Mouse (Mus musculus): ENCODE measurements around the gene Sppl2a. TPM values are rescaled to one million over a fixed set of nuclear protein-coding genes. Genes with fewer than 3 reads are reported as not detected.
"Not testable (repeated sequence)": the region's sequence is repeated elsewhere in the genome, so short reads cannot be mapped to it uniquely, and the experiment has no call there.

Sppl2a gene
- polyA plus RNA-seq, 1 experiment from 2014 or later = 53.4 TPM

GRCm38 (mm10) chr2:126887141-126887540 is 45.9 kb downstream of the Sppl2a start:
- Histone ChIP-seq H3K9ac (no peak overlapping the region), H3K27me3 (replicated peaks) (no peaks in the 10 kb centered on the region), H3K4me2 (replicated peaks) (no peak overlapping the region), H3K4me1 (replicated peaks) (no peaks in the 10 kb centered on the region), H3K27ac (no peak overlapping the region), H3K36me3 (no peaks in the 10 kb centered on the region), H3K4me3 (replicated peaks) (no peak overlapping the region), H3K9me3 (no peaks in the 10 kb centered on the region)
- no peak for ATAC-seq
- WGBS = 34% methylated on average over 3 of the region's 3 CpGs

GRCm38 (mm10) chr2:126885871-126886270 is 47.2 kb downstream of the Sppl2a start:
- H3K9ac ChIP-seq = no peak overlapping the region
- no peaks in the 10 kb centered on the region for H3K27me3 ChIP-seq (replicated peaks)
- H3K4me2 ChIP-seq (replicated peaks) = no peak overlapping the region
- no peak overlapping the region for H3K4me3 ChIP-seq (replicated peaks)
- H3K27ac ChIP-seq = no peak overlapping the region
- no peaks in the 10 kb centered on the region for H3K9me3 ChIP-seq
- H3K4me1 ChIP-seq (replicated peaks) = no peaks in the 10 kb centered on the region
- no peaks in the 10 kb centered on the region for H3K36me3 ChIP-seq
- 69% methylated on average over 2 of the region's 2 CpGs for WGBS
- no peak for ATAC-seq

- H3K9me3 ChIP-seq; ATAC-seq; H3K9ac ChIP-seq; H3K4me1 ChIP-seq (replicated peaks); H3K4me3 ChIP-seq (replicated peaks); H3K27ac ChIP-seq; H3K36me3 ChIP-seq; H3K27me3 ChIP-seq (replicated peaks); H3K4me2 ChIP-seq (replicated peaks): not testable (repeated sequence)
- 63% methylated on average over 2 of the region's 2 CpGs for WGBS
Observed at GRCm38 (mm10) chr2:126882711-126883110, 50.3 kb downstream of the Sppl2a start.

- Histone ChIP-seq H3K27ac (no peak overlapping the region), H3K4me2 (replicated peaks) (no peak overlapping the region), H3K9ac (no peak overlapping the region), H3K4me3 (replicated peaks) (no peak overlapping the region), H3K4me1 (replicated peaks) (0 out of 2 replicates have a peak, but pooled peaks cover 3% of the 10 kb centered on the region), H3K9me3 (no peaks in the 10 kb centered on the region), H3K36me3 (no peaks in the 10 kb centered on the region), H3K27me3 (replicated peaks) (no peaks in the 10 kb centered on the region)
- 90% methylated on average over 1 of the region's 1 CpGs for WGBS
- no peak for ATAC-seq
Observed at GRCm38 (mm10) chr2:126877991-126878390, 55.0 kb downstream of the Sppl2a start.

DNA sequence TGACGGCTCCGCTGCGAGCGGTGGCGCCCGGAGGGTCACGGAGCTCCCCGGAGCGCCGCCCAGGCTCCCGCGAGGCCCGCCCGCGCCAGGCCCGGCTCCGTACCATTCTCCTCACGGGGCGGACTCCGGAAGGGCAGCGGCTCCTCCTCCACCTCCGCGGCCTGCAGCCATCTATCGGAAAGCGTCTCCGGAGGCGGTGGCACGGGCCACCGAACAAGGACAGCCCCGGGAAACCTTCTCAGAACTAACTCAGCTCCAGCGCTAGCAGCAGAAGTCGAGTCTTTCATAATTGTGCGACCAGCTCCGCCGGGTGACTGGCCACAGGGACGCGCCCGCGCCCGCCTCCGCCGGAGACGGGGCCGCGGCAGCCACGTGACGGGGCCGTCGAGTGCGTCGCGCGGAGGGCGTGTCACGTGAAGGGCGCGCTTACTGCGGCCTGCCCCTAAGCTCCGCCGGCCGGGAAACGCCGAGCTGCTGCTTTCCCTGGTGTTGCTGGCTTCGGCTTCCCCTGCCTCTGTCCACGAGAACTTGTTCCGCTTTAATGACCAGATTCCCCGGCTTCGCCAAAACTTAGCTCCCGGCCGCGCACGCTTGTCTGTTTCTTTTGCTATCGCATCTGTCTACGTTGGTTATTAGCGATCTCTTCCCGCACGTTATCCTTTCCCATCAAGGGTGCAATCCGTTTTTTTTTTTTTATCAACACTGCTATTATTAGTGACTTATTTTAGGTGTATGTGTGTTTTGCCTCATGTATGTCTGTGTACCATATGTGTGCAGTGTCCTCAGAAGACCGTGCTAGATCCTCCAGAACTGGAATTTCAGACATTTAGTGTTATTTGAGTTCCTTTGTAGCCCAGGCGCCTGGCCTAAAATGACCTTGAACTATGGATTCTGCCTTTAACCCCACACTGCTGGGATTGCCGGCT is 56.9 kb downstream of the Sppl2a start, which contains the start of gene Trpm7:
TSS of gene Trpm7 (minus strand) at position 360 of the 926 bp plus-strand sequence.
- ATAC-seq = peak; percentile 99
- H3K4me2 ChIP-seq (replicated peaks) = peak within 1 kb of the TSS; percentile 63
- peak within 1 kb of the TSS; percentile 86 for H3K9ac ChIP-seq
- H3K4me3 ChIP-seq (replicated peaks) = peak within 1 kb of the TSS; percentile 63
- no peaks in the 10 kb centered on the region for H3K9me3 ChIP-seq
- H3K36me3 ChIP-seq = no peaks in the 10 kb centered on the region
- H3K27ac ChIP-seq = peak within 1 kb of the TSS; percentile 96
- under 1% methylated on average over 80 of the region's 81 CpGs for WGBS
- 0 out of 2 replicates have a peak, but pooled peaks cover 3% of the 10 kb centered on the region for H3K4me1 ChIP-seq (replicated peaks)
- no peaks in the 10 kb centered on the region for H3K27me3 ChIP-seq (replicated peaks)

- H3K4me3 ChIP-seq (replicated peaks) = peak overlapping the region; percentile 63
- ATAC-seq = peak; percentile 67
- H3K27me3 ChIP-seq (replicated peaks) = no peaks in the 10 kb centered on the region
- 0 out of 2 replicates have a peak, but pooled peaks cover 3% of the 10 kb centered on the region for H3K4me1 ChIP-seq (replicated peaks)
- WGBS = under 1% methylated on average over 18 of the region's 18 CpGs
- no peaks in the 10 kb centered on the region for H3K9me3 ChIP-seq
- H3K9ac ChIP-seq = peak overlapping the region; percentile 86
- peak overlapping the region; percentile 63 for H3K4me2 ChIP-seq (replicated peaks)
- no peaks in the 10 kb centered on the region for H3K36me3 ChIP-seq
- peak overlapping the region; percentile 96 for H3K27ac ChIP-seq
Observed at GRCm38 (mm10) chr2:126875516-126875835, 57.6 kb downstream of the Sppl2a start.

DNA sequence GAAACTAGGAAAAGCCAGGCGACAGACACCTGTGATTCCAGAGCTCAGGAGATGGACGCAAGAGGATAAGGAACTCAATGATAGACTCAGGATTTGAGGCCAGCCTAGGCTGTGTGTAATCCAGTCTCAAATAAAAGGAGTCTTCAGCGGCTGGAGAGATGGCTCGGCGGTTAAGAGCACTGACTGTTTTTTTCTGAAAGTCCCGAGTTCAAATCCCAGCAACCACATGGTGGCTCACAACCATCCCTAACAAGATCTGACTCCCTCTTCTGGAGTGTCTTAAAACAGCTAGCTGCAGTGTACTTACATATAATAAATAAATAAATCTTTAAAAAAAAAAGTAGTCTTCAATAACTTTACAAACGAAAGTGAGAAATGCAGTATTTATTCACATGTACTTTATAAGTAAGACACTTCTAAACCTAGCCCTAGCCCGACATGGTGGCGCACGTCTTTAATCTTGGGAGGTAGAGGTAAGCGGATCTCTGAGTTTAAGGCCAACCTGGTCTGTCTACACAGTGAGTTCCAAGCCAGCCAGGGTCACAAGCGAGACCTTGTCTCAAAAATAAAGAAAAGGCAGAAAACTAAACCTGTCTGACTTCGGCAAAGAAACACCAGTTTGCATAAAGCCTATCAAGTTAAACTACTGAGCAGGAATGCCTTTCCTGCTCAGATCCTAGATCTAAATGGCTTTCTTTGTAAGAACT is 58.1 kb downstream of the Sppl2a start:
- Histone ChIP-seq H3K9me3 (no peaks in the 10 kb centered on the region), H3K36me3 (no peaks in the 10 kb centered on the region), H3K9ac (peak overlapping the region; percentile 86), H3K27ac (peak overlapping the region; percentile 96), H3K4me2 (replicated peaks) (peak overlapping the region; percentile 63), H3K4me1 (replicated peaks) (0 out of 2 replicates have a peak, but pooled peaks cover 3% of the 10 kb centered on the region), H3K4me3 (replicated peaks) (peak overlapping the region; percentile 63), H3K27me3 (replicated peaks) (no peaks in the 10 kb centered on the region)
- WGBS = 23% methylated on average over 13 of the region's 13 CpGs
- ATAC-seq = no peak

- Histone ChIP-seq H3K27ac (no peak overlapping the region), H3K9me3 (no peaks in the 10 kb centered on the region), H3K4me3 (replicated peaks) (no peak overlapping the region), H3K27me3 (replicated peaks) (no peaks in the 10 kb centered on the region), H3K36me3 (no peaks in the 10 kb centered on the region), H3K4me2 (replicated peaks) (no peak overlapping the region), H3K4me1 (replicated peaks) (0 out of 2 replicates have a peak, but pooled peaks cover 4% of the 10 kb centered on the region), H3K9ac (no peak overlapping the region)
- ATAC-seq = peak; percentile 91
- 80% methylated on average over 1 of the region's 1 CpGs for WGBS
Observed at GRCm38 (mm10) chr2:126866301-126866700, 66.7 kb downstream of the Sppl2a start.

- 73% methylated on average over 10 of the region's 10 CpGs for WGBS
- no peak overlapping the region for H3K27ac ChIP-seq
- no peaks in the 10 kb centered on the region for H3K9me3 ChIP-seq
- no peaks in the 10 kb centered on the region for H3K36me3 ChIP-seq
- H3K4me3 ChIP-seq (replicated peaks) = no peak overlapping the region
- ATAC-seq = peak; percentile 76
- no peaks in the 10 kb centered on the region for H3K27me3 ChIP-seq (replicated peaks)
- H3K4me1 ChIP-seq (replicated peaks) = 0 out of 2 replicates have a peak, but pooled peaks cover 4% of the 10 kb centered on the region
- H3K9ac ChIP-seq = no peak overlapping the region
- H3K4me2 ChIP-seq (replicated peaks) = no peak overlapping the region
Observed at GRCm38 (mm10) chr2:126865501-126866199, 67.4 kb downstream of the Sppl2a start.

DNA sequence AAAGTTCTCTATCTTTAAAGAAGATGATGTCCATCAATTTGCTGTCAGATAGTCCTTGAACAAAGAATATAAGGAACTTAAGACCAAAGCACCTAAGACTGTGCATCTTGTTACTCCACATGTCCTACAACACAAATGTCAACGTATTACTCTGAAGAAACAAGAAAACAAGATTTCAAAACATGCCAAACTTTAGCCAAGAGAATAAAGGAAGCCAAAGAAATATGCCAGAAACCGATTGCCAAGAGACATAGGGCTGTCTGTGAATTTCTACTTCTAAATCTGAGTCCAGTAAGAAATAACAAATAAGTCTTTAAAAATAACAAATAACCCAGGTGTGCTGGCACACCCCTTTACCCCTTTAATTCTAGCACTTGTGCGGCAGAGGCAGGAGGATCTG is 68.0 kb downstream of the Sppl2a start:
- Histone ChIP-seq H3K4me2 (replicated peaks) (no peak overlapping the region), H3K27ac (no peak overlapping the region), H3K36me3 (no peaks in the 10 kb centered on the region), H3K4me3 (replicated peaks) (no peak overlapping the region), H3K4me1 (replicated peaks) (0 out of 2 replicates have a peak, but pooled peaks cover 4% of the 10 kb centered on the region), H3K9me3 (no peaks in the 10 kb centered on the region), H3K9ac (no peak overlapping the region), H3K27me3 (replicated peaks) (no peaks in the 10 kb centered on the region)
- 92% methylated on average over 3 of the region's 3 CpGs for WGBS
- ATAC-seq = no peak

DNA sequence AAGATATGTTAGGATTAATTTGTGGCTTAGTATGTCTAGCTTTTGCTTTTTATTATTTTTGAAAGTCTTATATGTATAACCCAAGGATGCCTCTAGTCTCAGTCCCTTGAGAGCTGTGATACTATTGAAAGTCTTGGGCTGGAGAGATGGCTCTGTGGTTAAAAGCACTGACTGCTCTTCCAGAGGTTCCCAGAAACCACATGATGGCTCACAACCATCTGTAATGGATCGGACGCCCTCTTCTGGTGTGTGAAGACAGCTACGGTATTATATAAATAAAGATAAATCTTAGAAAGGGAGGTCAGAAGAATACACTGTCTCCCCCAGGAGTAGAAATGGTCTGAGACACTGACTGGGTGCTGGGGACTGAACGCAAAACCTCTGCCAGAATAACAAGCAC is 88.3 kb downstream of the Sppl2a start:
- H3K4me3 ChIP-seq (replicated peaks) = no peak overlapping the region

More for the DNA sequence above, 88.3 kb downstream of the Sppl2a start:
- no peaks in the 10 kb centered on the region for H3K9me3 ChIP-seq
- no peak overlapping the region for H3K9ac ChIP-seq
- ATAC-seq = no peak
- 0 out of 2 replicates have a peak, but pooled peaks cover 8% of the 10 kb centered on the region for H3K36me3 ChIP-seq
- no peak overlapping the region for H3K4me2 ChIP-seq (replicated peaks)
- 82% methylated on average over 4 of the region's 4 CpGs for WGBS
- no peaks in the 10 kb centered on the region for H3K4me1 ChIP-seq (replicated peaks)
- no peaks in the 10 kb centered on the region for H3K27me3 ChIP-seq (replicated peaks)
- H3K27ac ChIP-seq = no peak overlapping the region

All from intestine, embryonic 15.5 days (tissue).